Comparison of ENCODE assay signal across 18 mouse cellular contexts in the genomic region with DNA sequence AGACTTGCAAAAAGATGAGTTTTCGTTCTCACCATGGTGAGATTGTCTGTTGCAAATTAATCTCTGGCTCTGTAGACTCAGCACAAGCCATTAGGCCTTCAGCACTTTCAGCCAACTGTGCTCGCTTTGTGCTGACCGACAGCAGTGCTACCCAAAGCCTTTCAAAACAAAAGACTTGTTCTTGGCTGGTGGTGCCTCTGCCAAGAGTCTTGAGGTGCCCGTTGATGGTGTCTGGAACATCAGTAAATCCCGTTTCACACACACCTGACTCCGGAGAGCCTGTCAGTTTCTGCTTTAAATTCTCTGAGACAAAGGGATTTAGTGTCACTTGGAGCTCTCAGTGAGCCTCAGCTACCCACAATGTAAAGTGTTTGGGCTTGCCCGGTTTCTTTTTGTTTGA. TPM values are rescaled to one million over a fixed set of nuclear protein-coding genes. Genes with fewer than 3 reads are reported as not detected.
DNase-seq lines count a peak whose midpoint lies in the region; TF ChIP-seq lines count a peak whose summit lies in the region.
"Had no signal": no experiment of that assay in that cellular context is flagged by ENCODE, and none has a peak within 500 bp of the region (broad histone marks: within the 10 kb centered on the region; RNA-seq: fewer than 3 reads in every experiment).

No protein-coding gene starts in this region.

- no peak for TF ChIP-seq CTCF in lung, adult 2 months (IDR thresholded peaks at IDR 0.05; ENCODE audit: insufficient read depth, low read length)

- no peaks in the 10 kb centered on the region for H3K4me1 ChIP-seq in lung, adult 2 months (ENCODE audit: control insufficient read depth, insufficient read depth, low read length)

- 89% methylated on average over 7 of the region's 7 CpGs for WGBS in lung, adult 2 months

- DNase-seq in fat pad, adult 2 months (ENCODE audit: extremely low read depth, low read depth, low spot score): peak; percentile 92
- DNase-seq in lung, adult 2 months: no peak
- DNase-seq: adrenal gland, adult 2 months; adrenal gland, adult 8-10 months; adrenal gland, postnatal 10 days; adrenal gland, postnatal 14 days; adrenal gland, postnatal 25 days; adrenal gland, postnatal 36 days; B cell, adult 2 months; cerebellum, adult 11 months; cerebellum, adult 11-12 months; cerebellum, adult 18-20 months; cerebellum, adult 2 months had no signal

- H3K4me3 ChIP-seq in lung, adult 2 months (replicated peaks; ENCODE audit: extremely low read depth, low read depth, low read length): no peak overlapping the region

- TF ChIP-seq POLR2A in lung, adult 2 months (IDR thresholded peaks at IDR 0.05; ENCODE audit: borderline replicate concordance, extremely low read depth, low read depth, low read length): no peak

RNA-seq across cellular contexts. Expression of a gene that starts 6.2 kb away (rescaled TPM):
- 46.7 and 104 TPM in 2 replicates for polyA plus RNA-seq in lung, adult 2 months (2012; rRNA removed)
- polyA plus RNA-seq: activated CD4-positive, CD25-positive, alpha-beta regulatory T cell, adult 4 months; brain, embryonic 14.5 days; CD4-positive, CD25-positive, alpha-beta regulatory T cell, adult 4 months; G1E; Patski had no signal

RNA-seq across cellular contexts. Expression of a gene that starts 11.9 kb away (rescaled TPM):
- 21.1 and 27.0 TPM in 2 replicates for polyA plus RNA-seq in lung, adult 2 months (2012; rRNA removed)

RNA-seq across cellular contexts. Expression of a gene that starts 12.3 kb away (rescaled TPM):
- 48.8 and 70.4 TPM in 2 replicates for polyA plus RNA-seq in lung, adult 2 months (2012; rRNA removed)

RNA-seq across cellular contexts. Expression of a gene that starts 26.7 kb away (rescaled TPM):
- 0.07 and 0.31 TPM in 2 replicates for polyA plus RNA-seq in lung, adult 2 months (2012; rRNA removed)
- polyA plus RNA-seq: activated CD4-positive, CD25-positive, alpha-beta regulatory T cell, adult 4 months; CD4-positive, CD25-positive, alpha-beta regulatory T cell, adult 4 months; Patski had no signal

RNA-seq across cellular contexts. Expression of a gene that starts 36.7 kb away (rescaled TPM):
- 25.5 and 30.5 TPM in 2 replicates for polyA plus RNA-seq in lung, adult 2 months (2012; rRNA removed)
